Mouse (Mus musculus): ENCODE results near the gene Kif24.

Kif24 gene

DNA sequence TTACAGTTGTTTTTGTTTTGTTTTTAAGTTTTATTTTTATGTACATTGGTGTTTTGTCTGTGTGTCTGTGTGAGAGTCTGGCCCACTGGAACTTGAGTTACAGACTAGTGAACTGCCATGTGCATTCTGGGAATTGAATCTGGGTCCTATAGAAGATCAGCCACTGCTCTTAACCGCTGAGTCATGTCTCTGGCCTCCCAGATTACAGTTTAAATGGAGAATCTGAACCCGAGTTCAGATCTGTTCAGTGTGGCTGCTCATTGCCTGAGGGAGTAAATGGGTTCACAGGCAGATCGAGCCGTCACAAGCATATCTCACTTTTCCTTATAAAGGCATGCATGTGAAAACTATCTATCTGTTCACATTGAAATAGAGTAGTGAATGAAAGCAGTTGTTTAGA, 111.9 kb downstream of the Kif24 start:
- no peak for TF ChIP-seq GATA4 (IDR thresholded peaks at IDR 0.05; ENCODE audit: insufficient replicate concordance, low read length)

- TF ChIP-seq GATA4 (IDR thresholded peaks at IDR 0.05; ENCODE audit: insufficient replicate concordance, low read length), result no peak
These were observed 115.5 kb downstream of the Kif24 start for GRCm38 (mm10) chr4:41349199-41349591.

DNA sequence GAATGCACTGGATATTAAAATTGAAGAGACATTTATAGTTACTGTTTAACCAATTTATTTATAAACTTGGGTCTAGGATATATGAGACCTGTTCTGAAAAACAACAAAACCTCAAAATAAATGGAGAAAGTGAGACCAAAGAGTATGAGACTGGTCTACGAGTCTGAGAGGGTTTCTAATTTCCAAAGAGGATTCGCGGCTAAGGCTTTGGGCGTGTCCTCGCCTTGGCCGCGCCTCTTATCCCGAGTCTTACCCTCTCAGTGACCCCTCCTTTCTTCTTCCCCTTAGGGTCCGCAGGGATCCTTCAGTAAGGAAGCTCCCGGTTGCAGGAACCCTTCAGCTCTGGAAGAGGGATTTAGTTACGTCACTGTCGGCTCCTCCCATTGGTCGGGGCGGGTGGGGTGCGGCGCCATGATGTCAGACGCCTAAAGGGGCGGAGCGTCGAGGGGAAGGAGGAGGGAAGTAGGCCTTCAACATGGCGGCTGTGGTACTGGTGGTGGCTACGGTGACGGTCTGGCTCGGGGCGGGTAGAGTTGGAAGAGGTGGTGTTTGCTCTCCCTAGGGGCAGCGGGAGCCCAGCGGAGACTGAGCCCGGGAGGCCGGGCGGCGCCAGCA, 116.0 kb downstream of the Kif24 start, which contains the start of gene Ubap1:
Ubap1 (plus strand) TSS at position 413 of the 615 bp plus-strand sequence.
- peak; percentile 19; the same call in 1 of the 2 replicates for TF ChIP-seq GATA4 (IDR thresholded peaks at IDR 0.05; ENCODE audit: insufficient replicate concordance, low read length)

- no peak for TF ChIP-seq GATA4 (IDR thresholded peaks at IDR 0.05; ENCODE audit: insufficient replicate concordance, low read length)
These were observed 116.8 kb downstream of the Kif24 start for GRCm38 (mm10) chr4:41347839-41348238.

GRCm38 (mm10) chr4:41346011-41346410, 118.7 kb downstream of the Kif24 start:
- no peak for TF ChIP-seq GATA4 (IDR thresholded peaks at IDR 0.05; ENCODE audit: insufficient replicate concordance, low read length)

DNA sequence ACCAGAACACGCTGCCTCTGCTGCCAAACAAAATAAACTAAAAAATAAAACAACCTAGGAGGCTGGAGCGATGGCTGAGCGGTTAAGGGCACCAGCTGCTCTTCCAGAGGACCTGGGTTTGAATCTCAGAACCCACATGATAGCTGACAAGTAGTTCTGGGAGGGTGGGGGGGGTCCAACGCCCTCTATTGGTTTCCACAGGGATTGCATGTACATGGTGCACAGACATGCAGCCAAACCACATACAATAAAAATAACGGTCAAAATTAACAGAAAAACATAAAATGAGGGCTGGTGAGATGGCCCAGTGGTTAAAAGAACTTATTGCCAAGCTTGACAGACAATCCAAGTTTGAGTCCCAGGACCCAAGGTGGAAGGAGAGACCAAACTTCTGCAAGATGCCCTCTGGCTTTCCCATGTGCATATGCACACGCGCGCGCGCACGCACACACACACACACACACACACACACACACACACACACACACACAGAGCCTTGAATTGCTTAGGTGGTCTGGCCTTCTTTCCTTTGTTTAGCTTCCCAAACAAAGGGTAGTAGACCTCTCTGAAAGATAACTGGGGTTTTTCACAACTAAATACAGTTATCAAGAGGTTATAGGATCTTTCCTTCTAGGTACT, 123.7 kb downstream of the Kif24 start:
- no peak for TF ChIP-seq GATA4 (IDR thresholded peaks at IDR 0.05; ENCODE audit: insufficient replicate concordance, low read length)

All from liver, adult (tissue).